Mouse (Mus musculus) limb, embryonic 12.5 days (tissue): ENCODE measurements around the gene Rit1. TPM values are rescaled to one million over a fixed set of nuclear protein-coding genes. Genes with fewer than 3 reads are reported as not detected.
"Not testable (repeated sequence)": the region's sequence is repeated elsewhere in the genome, so short reads cannot be mapped to it uniquely, and the experiment has no call there.

ENCODE experiments used
- ATAC-seq: fragments of 200-750 bp; cut with Nextera tagmentation; 2 replicates; pipeline ENCODE4 v1.8.0; 2017; ENCODE audit warnings: low read depth, moderate TSS enrichment; ENCODE audit not compliant: insufficient number of reproducible peaks, insufficient read depth, low FRiP score, low TSS enrichment
- H3K27ac ChIP-seq: fragments of 300-500 bp; sonication (generic); 2 replicates; pipeline ENCODE4 v1.5.1; 2016; ENCODE audit warnings: mild to moderate bottlenecking, moderate library complexity
- H3K27me3 ChIP-seq: fragments of 300-500 bp; sonication (generic); 2 replicates; pipeline ENCODE4 v1.6.1; 2016; ENCODE audit warnings: mild to moderate bottlenecking, moderate library complexity
- H3K36me3 ChIP-seq: fragments of 300-500 bp; sonication (generic); 2 replicates; pipeline ENCODE4 v1.6.1; 2016; ENCODE audit warnings: mild to moderate bottlenecking, moderate library complexity
- H3K4me1 ChIP-seq: fragments of 300-500 bp; sonication (generic); replicated peaks from 2 replicates; pipeline ENCODE4 v1.6.1; 2016
- H3K4me2 ChIP-seq: fragments of 300-500 bp; sonication (generic); 2 replicates; pipeline ENCODE4 v1.6.1; 2016; ENCODE audit warnings: mild to moderate bottlenecking, moderate library complexity
- H3K4me3 ChIP-seq: fragments of 300-500 bp; sonication (generic); replicated peaks from 2 replicates; pipeline ENCODE4 v1.5.1; 2016; ENCODE audit warnings: mild to moderate bottlenecking
- H3K9ac ChIP-seq: fragments of 300-500 bp; sonication (generic); replicated peaks from 2 replicates; pipeline ENCODE4 v1.6.1; 2016; ENCODE audit warnings: mild to moderate bottlenecking, moderate library complexity
- H3K9me3 ChIP-seq: fragments of 300-500 bp; sonication (generic); 2 replicates; pipeline ENCODE4 v1.6.1; 2016; ENCODE audit warnings: mild to moderate bottlenecking, moderate library complexity
- WGBS: fragments of 180-500 bp; shearing (Covaris S2); methylation state at CpG from one replicate; pipeline ENCODE4 v1.1.7; 2016; 5-methylcytosine and 5-hydroxymethylcytosine counted together
- polyA plus RNA-seq: library from polyadenylated mRNA; unstranded; fragments of >200 nt; fragmentation: Nextera tagmentation; extraction: Ambion mirVana; gene quantifications from 2 replicates; pipeline ENCODE4 v1.2.1, GENCODE M21; 2016

Rit1 gene
- polyA plus RNA-seq, 1 experiment from 2014 or later: 41.2 TPM

- H3K9ac ChIP-seq: no peak overlapping the region
Measured at GRCm38 (mm10) chr3:88698834-88699233, 17.8 kb upstream of the Rit1 start.

GRCm38 (mm10) chr3:88700247-88700646, 16.4 kb upstream of the Rit1 start:
- Histone ChIP-seq H3K36me3 (peaks cover 94% of the 10 kb centered on the region), H3K27ac (no peak overlapping the region), H3K9me3 (no peaks in the 10 kb centered on the region), H3K4me3 (no peak overlapping the region), H3K9ac (no peak overlapping the region), H3K4me2 (no peak overlapping the region), H3K27me3 (no peaks in the 10 kb centered on the region), H3K4me1 (no peaks in the 10 kb centered on the region)
- 90% methylated on average over 3 of the region's 3 CpGs for WGBS
- ATAC-seq: no peak

More at GRCm38 (mm10) chr3:88698834-88699233, 17.8 kb upstream of the Rit1 start:
- Histone ChIP-seq H3K4me2 (no peak overlapping the region), H3K4me3 (no peak overlapping the region), H3K27ac (no peak overlapping the region), H3K36me3 (peaks cover 93% of the 10 kb centered on the region), H3K4me1 (no peaks in the 10 kb centered on the region), H3K27me3 (no peaks in the 10 kb centered on the region), H3K9me3 (no peaks in the 10 kb centered on the region)
- no peak for ATAC-seq
- 97% methylated on average over 6 of the region's 6 CpGs for WGBS

- no peak for ATAC-seq
- H3K36me3 ChIP-seq: peaks cover 93% of the 10 kb centered on the region
- H3K4me2 ChIP-seq: no peak overlapping the region
- no peaks in the 10 kb centered on the region for H3K4me1 ChIP-seq
- H3K27me3 ChIP-seq: no peaks in the 10 kb centered on the region
- no peak overlapping the region for H3K27ac ChIP-seq
- 88% methylated on average over 3 of the region's 3 CpGs for WGBS
- H3K9me3 ChIP-seq: no peaks in the 10 kb centered on the region
- no peak overlapping the region for H3K4me3 ChIP-seq
- H3K9ac ChIP-seq: no peak overlapping the region
Measured at GRCm38 (mm10) chr3:88701222-88701621, 15.4 kb upstream of the Rit1 start.

- H3K9ac ChIP-seq: no peak overlapping the region
- no peaks in the 10 kb centered on the region for H3K9me3 ChIP-seq
- H3K4me2 ChIP-seq: no peak overlapping the region
- peaks cover 13% of the 10 kb centered on the region for H3K4me1 ChIP-seq
- no peak overlapping the region for H3K4me3 ChIP-seq
- no peak for ATAC-seq
- no peaks in the 10 kb centered on the region for H3K27me3 ChIP-seq
- H3K36me3 ChIP-seq: peaks cover 64% of the 10 kb centered on the region
- WGBS: 92% methylated on average over 4 of the region's 4 CpGs
- H3K27ac ChIP-seq: no peak overlapping the region
Measured at GRCm38 (mm10) chr3:88713709-88714108, 2.9 kb upstream of the Rit1 start.

GRCm38 (mm10) chr3:88714725-88715124, 1.9 kb upstream of the Rit1 start:
- H3K9ac ChIP-seq: no peak overlapping the region
- H3K4me1 ChIP-seq: peaks cover 19% of the 10 kb centered on the region
- H3K36me3 ChIP-seq: peaks cover 63% of the 10 kb centered on the region
- WGBS: 62% methylated on average over 2 of the region's 2 CpGs
- no peak overlapping the region for H3K27ac ChIP-seq
- no peaks in the 10 kb centered on the region for H3K27me3 ChIP-seq
- H3K4me3 ChIP-seq: no peak overlapping the region
- no peaks in the 10 kb centered on the region for H3K9me3 ChIP-seq
- no peak for ATAC-seq
- no peak overlapping the region for H3K4me2 ChIP-seq

- H3K27me3 ChIP-seq, H3K4me2 ChIP-seq, H3K9me3 ChIP-seq, H3K4me3 ChIP-seq, ATAC-seq, H3K27ac ChIP-seq, H3K9ac ChIP-seq: not testable (repeated sequence)
- peaks cover 19% of the 10 kb centered on the region for H3K4me1 ChIP-seq
- WGBS: 94% methylated on average over 5 of the region's 5 CpGs
- peaks cover 63% of the 10 kb centered on the region for H3K36me3 ChIP-seq
Measured at GRCm38 (mm10) chr3:88715716-88716115, 922 bp upstream of the Rit1 start.

- Histone ChIP-seq H3K9ac (peak overlapping the region; percentile 69), H3K4me1 (peaks cover 19% of the 10 kb centered on the region), H3K36me3 (peaks cover 57% of the 10 kb centered on the region), H3K9me3 (no peaks in the 10 kb centered on the region), H3K4me3 (peak overlapping the region; percentile 73), H3K27ac (peak overlapping the region; percentile 66; the same call in 1 of the 2 replicates), H3K27me3 (no peaks in the 10 kb centered on the region), H3K4me2 (peak overlapping the region; percentile 84)
- WGBS: 13% methylated on average over 9 of the region's 9 CpGs
- ATAC-seq: no peak
Measured at GRCm38 (mm10) chr3:88717198-88717798, 660 bp downstream of the Rit1 start.

GRCm38 (mm10) chr3:88717831-88718230, 1.2 kb downstream of the Rit1 start:
- 88% methylated on average over 1 of the region's 1 CpGs for WGBS
- ATAC-seq: no peak
- peak overlapping the region; percentile 84 for H3K4me2 ChIP-seq
- H3K9ac ChIP-seq: no peak overlapping the region
- H3K27ac ChIP-seq: no peak overlapping the region
- H3K27me3 ChIP-seq: no peaks in the 10 kb centered on the region
- peaks cover 19% of the 10 kb centered on the region for H3K4me1 ChIP-seq
- H3K36me3 ChIP-seq: peaks cover 52% of the 10 kb centered on the region
- peak overlapping the region; percentile 15 for H3K4me3 ChIP-seq
- H3K9me3 ChIP-seq: no peaks in the 10 kb centered on the region

GRCm38 (mm10) chr3:88719098-88719497, 2.5 kb downstream of the Rit1 start:
- no peak overlapping the region for H3K27ac ChIP-seq
- no peak overlapping the region for H3K4me3 ChIP-seq
- ATAC-seq: no peak
- H3K36me3 ChIP-seq: peaks cover 52% of the 10 kb centered on the region
- no peak overlapping the region for H3K4me2 ChIP-seq
- H3K27me3 ChIP-seq: no peaks in the 10 kb centered on the region
- 70% methylated on average over 2 of the region's 2 CpGs for WGBS
- no peak overlapping the region for H3K9ac ChIP-seq
- peaks cover 19% of the 10 kb centered on the region for H3K4me1 ChIP-seq
- 0 out of 2 replicates have a peak, but pooled peaks cover 10% of the 10 kb centered on the region for H3K9me3 ChIP-seq

- peaks cover 8% of the 10 kb centered on the region for H3K36me3 ChIP-seq
- H3K9ac ChIP-seq: no peak overlapping the region
- H3K4me2 ChIP-seq: no peak overlapping the region
- H3K4me3 ChIP-seq: no peak overlapping the region
- no peaks in the 10 kb centered on the region; the same call in 1 of the 2 replicates for H3K9me3 ChIP-seq
- H3K27me3 ChIP-seq: no peaks in the 10 kb centered on the region
- H3K4me1 ChIP-seq: no peaks in the 10 kb centered on the region
- 93% methylated on average over 2 of the region's 2 CpGs for WGBS
- no peak for ATAC-seq
- no peak overlapping the region for H3K27ac ChIP-seq
Measured at GRCm38 (mm10) chr3:88736556-88736955, 19.9 kb downstream of the Rit1 start.

GRCm38 (mm10) chr3:88738641-88739040, 22.0 kb downstream of the Rit1 start:
- Histone ChIP-seq H3K4me3 (no peak overlapping the region), H3K27me3 (no peaks in the 10 kb centered on the region), H3K9me3 (no peaks in the 10 kb centered on the region; the same call in 1 of the 2 replicates), H3K4me2 (no peak overlapping the region), H3K27ac (no peak overlapping the region), H3K36me3 (peaks cover 5% of the 10 kb centered on the region), H3K4me1 (no peaks in the 10 kb centered on the region), H3K9ac (no peak overlapping the region)
- no peak for ATAC-seq
- WGBS: 44% methylated on average over 3 of the region's 3 CpGs

- H3K9ac ChIP-seq: no peak overlapping the region
- WGBS: 100% methylated on average over 3 of the region's 3 CpGs
- H3K4me1 ChIP-seq: no peaks in the 10 kb centered on the region
- H3K9me3 ChIP-seq: peaks cover 4% of the 10 kb centered on the region; the same call in 1 of the 2 replicates
- H3K36me3 ChIP-seq: peaks cover 14% of the 10 kb centered on the region
- no peak overlapping the region for H3K4me2 ChIP-seq
- H3K27ac ChIP-seq: no peak overlapping the region
- H3K4me3 ChIP-seq: no peak overlapping the region
- ATAC-seq: no peak
- no peaks in the 10 kb centered on the region for H3K27me3 ChIP-seq
Measured at GRCm38 (mm10) chr3:88740147-88740546, 23.5 kb downstream of the Rit1 start.
